ENCODE assay signal across 18 mouse cellular contexts in the genomic region with DNA sequence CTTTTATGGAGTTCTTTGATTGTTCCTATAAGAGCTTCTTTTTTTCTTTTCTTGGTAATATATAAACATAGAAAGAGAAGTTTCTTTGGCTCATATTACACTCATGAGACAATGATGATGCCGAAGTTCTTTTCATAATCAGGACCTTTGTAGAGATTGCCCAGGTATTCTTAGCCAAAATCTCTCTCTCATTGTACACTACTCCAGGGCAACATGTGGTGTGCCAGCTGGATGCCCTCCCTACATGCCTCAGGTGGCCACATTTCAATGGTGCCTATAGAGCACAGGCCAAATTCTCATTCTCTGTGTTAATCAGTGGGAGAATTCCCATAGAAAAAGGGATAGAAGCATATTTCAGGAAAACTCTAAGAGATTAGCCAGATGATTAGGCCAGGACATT.
A peak's percentile ranks its signal among the peaks of the same experiment; 100 is the strongest.
DNase-seq lines count a peak whose midpoint lies in the region; TF ChIP-seq lines count a peak whose summit lies in the region.
"Had no signal": no experiment of that assay in that cellular context is flagged by ENCODE, and none has a peak within 500 bp of the region (broad histone marks: within the 10 kb centered on the region; RNA-seq: fewer than 3 reads in every experiment).

No protein-coding gene starts in this region.

- intact Hi-C loops in heart, postnatal 25 days (cut with DNase I) = no loop called here

- DNase-seq in adrenal gland, postnatal 14 days = peak; percentile 15
- DNase-seq in adrenal gland, postnatal 36 days = no peak
- no peak for DNase-seq in layer of hippocampus, adult 2 months (ENCODE audit: low spot score in 2 of 2)
- DNase-seq in layer of hippocampus, postnatal 36 days = no peak
- peak; percentile 64 for DNase-seq in cerebellum, adult 11 months
- peak; percentile 48 to 79 for DNase-seq in cerebellum, postnatal 14 days
- DNase-seq in heart, postnatal 25 days (ENCODE audit: low spot score) = no peak
- DNase-seq in kidney, adult 18-20 months = no peak
- DNase-seq: adrenal gland, adult 2 months; gastrocnemius, postnatal 25 days; heart, postnatal 14 days; kidney, adult 8-10 months; kidney, postnatal 4 days; lung, embryonic 14.5 days; right cerebral cortex, adult 18-20 months; thymus, postnatal 4 days had no signal

- TF ChIP-seq CTCF in layer of hippocampus, adult 2 months (conservative IDR thresholded peaks at IDR 0.05) = no peak

- H3K4me3 ChIP-seq in layer of hippocampus, adult 2 months = no peak overlapping the region
- H3K4me3 ChIP-seq: midbrain, embryonic 12.5 days had no signal

- H3K27ac ChIP-seq in layer of hippocampus, adult 2 months = peak overlapping the region; percentile 55; the same call in 1 of the 2 replicates
- H3K27ac ChIP-seq: macrophage; midbrain, embryonic 12.5 days had no signal

Comparison
In these comparisons a context has a peak if more than half of its experiments do, and no peak if none do; other contexts are left out.
1. DNase-seq: peak in adrenal gland, postnatal 14 days (single experiment), cerebellum, adult 11 months (single experiment) and cerebellum, postnatal 14 days (2 of 2); none in adrenal gland, postnatal 36 days (0 of 2), layer of hippocampus, adult 2 months (0 of 2), layer of hippocampus, postnatal 36 days (0 of 2), heart, postnatal 25 days (single experiment) and kidney, adult 18-20 months (single experiment).